Mouse (Mus musculus): ENCODE results near the gene Itpr1.

Gene Itpr1

DNA sequence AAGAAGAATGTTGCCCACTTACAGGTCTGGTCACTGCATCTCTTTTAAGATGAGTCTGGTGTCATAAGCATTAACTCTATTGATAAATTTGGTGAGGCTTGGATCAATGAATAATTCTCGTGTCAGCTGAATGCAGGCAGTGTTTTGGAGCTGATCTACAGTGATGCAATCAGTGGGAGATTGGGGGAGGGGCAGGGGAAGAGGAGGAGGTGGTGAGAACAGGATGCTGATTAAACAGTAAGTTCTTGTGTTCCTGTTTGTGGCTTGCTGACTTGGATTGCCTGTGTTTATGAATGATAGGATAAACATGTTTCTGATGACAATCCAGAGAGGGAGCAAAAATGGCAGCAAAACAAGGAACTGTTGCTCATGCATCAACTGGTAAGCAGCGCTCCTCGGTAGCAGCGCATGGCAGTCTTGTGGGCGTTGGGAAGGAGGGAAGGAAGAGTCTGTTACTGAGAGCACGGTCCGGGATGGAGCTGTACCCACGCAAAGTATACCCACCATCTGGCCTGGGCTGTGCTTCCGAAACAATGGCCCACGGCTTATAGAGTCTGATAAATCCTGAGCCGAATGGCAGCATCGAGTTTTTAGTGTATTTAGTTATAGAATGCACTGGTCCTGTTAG is 64.1 kb downstream of the Itpr1 start:
- no peak for DNase-seq (ENCODE audit: low read depth, low spot score)

DNA sequence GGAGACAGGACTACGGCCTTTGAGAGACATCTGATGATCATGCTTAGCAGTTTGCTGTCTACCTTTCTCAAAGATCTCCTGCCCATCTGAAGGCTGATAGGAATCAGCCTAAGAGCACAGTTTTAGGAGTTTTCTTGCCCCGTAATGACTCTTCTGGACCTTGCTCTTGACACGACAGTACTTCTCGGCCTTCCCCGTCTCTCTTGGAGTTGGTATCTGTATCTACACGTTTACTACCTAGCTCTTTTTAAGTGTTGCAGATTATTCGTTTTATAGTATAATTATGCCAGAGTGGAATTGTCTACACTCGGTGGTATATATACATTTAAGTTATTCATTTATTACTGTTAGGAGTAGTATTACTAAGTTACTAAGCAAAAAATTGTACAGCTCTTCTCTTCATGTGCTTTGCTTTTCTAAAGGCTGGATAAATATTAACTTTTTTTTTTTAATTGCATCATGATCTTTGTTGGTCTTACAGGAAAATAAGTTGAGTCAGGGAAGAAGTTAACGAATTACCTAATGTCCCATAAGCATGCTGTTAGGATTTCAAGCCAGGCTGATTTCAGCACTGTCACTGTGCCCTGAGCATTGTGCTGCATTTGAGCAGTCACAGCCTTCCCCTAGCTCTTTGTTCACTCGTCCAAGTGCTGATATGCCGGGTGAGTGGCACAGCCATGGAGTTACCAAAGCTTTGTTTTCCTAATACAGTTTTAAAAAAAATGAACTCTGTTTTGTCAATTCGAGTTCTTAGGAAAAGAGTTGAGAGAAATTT is 64.9 kb downstream of the Itpr1 start:
- no peak for DNase-seq (ENCODE audit: low read depth, low spot score)

DNA sequence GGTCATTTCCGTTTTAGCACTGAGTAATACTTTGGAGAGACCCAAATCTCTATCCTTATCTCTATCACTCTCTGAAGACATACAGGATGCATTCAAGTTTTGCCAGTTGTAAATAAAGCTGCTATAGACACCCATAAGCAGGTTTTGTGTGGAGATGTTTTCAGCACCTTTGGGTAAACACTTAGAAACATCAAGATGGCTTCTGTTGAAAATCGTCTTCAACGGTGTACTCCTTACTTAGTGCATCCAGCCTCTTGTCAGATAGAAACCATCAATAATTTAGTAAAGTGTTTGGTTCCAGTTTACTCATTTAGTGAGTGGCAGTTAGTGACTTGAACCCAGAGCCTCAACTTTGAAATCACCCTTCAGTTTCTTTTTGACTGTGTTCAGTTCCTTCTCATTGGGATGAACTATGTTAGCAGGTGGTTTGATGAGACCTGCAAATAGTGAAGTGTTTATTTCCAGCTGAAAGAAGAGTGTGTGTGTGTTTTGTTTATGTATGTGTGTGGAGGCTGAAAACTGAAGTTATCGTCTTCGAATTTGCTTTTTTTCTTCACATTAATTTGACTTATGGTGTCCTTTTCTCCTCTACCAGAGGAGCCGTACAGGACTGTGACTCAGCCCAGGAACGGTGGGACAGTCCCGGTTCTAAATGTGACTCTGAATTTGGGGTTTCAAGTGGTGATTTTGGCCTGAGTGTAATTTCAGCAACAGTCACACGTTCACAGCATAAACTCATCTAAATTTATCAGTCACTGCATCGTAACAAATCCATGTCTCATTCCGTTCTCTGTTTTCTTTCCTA is 66.1 kb downstream of the Itpr1 start:
- DNase-seq (ENCODE audit: low read depth, low spot score): no peak

DNA sequence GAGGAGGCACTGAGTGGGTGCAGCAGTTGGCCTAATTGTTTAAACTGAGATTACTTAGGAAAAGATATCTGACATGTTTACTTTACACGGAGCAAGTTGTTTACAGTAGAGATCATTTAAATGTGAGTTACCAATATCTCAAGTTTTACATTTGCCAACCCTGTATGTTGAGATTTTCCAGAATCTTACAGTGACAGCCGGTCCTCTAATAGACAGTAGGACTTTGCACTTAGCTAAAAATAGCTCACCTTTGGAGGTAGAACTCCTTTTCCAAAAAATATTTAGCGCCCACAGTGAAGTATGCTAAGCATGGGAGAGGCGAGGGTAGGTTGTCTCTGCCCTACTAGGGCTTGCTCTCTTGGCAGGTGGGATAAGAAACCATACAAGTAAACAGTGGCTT is 69.2 kb downstream of the Itpr1 start:
- no peak for DNase-seq (ENCODE audit: low read depth, low spot score)

DNA sequence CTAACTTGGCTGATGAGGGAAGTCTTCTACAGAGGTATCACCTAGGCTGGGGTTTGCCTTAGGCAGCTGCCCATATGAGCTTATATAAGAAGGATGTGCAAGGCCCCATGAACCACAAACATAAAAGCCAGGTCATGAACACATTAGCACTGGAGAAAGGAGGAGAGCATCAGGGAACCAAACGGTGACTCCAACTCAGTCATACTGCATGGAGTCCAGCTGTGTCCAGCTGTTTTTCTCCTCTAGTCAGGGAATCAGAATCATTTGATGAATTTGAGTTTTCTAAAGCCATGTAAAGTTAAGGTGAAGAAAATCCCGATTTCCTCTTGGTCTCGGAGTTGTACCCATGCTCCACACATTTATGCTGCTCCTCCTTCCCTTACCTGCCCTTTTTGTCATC is 69.7 kb downstream of the Itpr1 start:
- no peak for DNase-seq (ENCODE audit: low read depth, low spot score)

DNA sequence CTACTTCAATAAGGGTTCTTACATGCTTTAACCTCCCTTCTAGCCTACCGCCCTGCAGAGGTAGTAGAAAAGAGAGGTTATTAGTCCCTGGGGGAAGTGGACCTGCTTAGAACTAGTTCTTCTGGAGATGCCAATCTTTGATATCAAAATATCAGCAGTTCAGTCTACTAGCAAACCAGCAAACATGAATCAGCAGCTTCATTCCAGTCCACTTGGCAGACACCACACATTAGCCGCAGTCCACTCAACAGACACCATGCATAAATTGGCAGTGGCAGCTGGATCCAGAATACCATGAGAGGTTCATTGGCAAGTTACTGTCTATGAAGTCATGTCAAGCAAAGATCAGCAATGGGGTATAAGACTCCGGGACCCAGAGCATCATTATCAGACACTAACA is 71.8 kb downstream of the Itpr1 start:
- DNase-seq (ENCODE audit: low read depth, low spot score): no peak

DNA sequence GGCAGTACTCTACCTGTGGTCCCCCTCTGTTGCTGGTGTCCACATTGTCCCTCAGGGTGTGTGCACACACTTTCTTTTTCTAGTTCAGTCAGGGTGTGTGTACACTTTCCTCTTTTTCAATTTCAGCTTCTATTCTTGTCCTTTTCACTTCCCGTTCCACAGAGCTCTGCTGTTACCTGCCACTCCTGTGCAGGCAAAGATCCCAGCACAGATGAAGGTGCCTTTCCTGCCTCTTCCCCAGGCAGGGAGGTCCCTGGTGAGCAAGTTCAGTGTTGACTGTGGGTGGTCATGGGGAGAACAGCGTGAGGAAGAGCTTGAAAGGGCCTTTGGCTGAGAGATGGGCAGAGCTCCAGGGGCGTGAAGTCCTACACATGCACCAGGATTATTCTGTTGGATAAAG is 76.1 kb downstream of the Itpr1 start:
- no peak for DNase-seq (ENCODE audit: low read depth, low spot score)

DNA sequence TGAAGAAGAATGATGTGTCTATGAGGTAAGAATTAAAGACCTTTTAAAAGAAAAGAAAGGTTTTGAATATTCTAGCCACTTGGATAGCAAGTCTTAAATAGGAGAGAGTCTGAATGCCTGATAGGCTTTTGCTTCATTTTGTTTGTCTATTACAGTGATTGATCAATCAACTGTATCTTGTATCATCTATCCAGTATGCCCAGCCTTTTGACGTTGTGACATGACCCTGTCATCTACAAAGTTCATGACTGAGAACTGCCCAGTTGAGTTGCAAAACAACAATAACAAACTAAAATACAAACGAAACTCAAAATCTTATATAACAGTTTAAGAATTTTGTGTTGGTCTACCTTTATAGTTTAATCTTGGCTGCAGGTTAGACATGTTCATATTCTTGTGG is 78.1 kb downstream of the Itpr1 start:
- DNase-seq (ENCODE audit: low read depth, low spot score): no peak

DNA sequence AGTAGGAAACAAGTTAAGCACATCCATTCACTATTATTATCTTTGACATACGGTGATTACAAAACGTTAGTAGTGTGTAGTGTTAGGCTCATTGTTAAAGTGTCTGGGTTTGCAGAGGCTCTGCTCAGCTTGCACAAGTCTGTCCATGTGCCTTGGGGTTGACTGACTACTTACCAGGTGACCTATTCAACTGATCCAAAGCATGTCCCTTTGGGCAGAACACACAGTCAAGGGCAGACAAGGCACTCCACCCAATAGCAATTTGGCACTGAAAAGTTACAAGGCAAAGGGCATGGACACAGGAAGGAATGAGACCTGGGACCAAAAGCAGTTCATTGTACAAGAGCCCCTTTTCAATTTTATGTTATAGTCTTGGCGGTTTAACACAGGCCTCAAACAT is 78.7 kb downstream of the Itpr1 start:
- no peak for DNase-seq (ENCODE audit: low read depth, low spot score)

DNA sequence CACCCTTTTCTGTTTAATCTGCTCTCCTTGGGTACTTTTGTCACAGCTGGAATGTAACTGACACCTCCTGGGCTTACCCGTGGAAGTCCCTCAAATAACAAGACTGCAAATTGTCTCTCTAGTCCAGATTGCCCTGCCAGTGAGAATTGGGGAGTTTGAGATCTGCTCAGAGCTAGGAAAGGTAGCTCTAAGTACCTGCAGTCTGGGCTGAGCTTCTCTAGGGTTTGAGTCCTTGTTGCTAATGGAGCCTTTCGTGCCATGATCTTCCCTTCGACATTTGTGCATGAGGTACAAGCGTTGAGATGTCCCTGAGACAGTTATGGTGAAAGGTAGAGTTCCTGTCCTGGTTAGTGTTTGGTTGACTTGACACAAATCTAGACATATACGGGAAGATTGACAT is 89.0 kb downstream of the Itpr1 start:
- no peak for DNase-seq (ENCODE audit: low read depth, low spot score)

DNA sequence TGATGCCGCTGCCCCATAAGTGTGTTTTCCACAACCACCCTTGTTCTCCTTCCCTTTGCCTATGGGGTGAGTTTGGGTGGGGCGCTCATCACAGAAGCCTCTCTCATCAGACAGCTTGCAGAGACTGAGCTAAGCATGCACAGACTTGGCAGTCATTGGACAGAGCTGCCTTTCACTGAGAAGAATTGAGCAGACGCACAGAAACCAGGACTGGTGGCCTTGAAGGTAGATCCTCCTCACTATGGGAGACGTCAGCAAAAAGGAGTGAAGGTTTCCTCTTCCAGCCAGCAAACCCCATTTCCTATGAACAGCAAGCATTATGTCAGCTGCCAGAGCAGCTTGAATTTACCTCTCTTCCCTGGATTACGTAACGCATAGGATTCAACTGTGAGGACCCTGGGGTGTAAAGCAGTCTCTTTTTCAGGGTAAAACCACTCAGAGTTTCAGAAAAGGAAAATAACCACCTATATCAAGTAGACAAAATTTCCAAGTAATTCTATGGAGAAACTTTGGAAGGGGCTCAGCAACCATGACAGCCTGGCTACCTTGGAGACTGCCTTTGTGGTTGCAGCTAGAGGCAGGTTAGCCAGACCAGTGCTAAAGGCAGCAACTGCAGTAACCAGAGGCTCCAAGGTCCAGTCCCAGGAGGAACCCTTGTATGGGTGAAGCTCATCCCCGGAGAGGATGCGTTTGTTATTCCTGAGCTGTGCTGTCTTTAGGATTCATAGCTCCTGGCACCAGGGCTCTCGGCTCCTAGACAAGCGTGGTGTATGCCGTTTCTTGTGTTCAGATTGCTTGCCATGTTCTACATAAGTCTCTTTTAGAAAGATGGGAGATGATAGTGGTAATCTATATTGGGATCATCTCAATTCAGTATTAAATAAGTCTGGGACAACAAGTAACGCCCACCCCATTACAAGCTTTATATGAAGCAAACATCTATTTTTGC is 91.0 kb downstream of the Itpr1 start:
- DNase-seq (ENCODE audit: low read depth, low spot score): no peak

DNA sequence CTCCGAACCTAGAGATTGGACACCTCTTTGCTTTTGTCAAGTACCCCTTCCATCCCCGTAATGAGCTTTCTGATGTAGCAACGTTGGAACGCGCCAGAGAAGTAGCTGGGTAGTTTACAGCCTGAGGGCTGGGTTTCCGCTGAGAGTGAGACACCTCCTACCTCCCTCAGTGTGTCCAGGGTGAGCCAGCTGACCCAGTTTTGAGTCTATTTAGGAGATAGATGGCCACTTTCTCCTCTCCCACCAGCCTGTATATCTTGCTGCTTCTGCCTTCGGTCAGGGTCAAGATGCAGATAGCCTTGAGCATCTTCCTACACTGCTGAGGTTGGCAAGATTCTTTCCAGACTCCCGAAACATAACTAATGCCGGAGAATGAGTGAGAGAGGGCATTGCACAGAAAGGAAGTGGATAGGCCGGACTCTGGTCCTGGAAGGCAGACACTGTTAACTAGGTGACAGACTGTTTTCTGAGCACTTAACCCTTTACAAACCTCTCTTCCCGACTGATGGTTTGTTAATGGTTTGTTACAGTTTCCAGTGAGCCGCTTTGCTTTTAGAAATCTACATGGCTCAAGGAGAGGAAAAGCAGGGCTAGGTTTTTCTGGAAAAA is 92.4 kb downstream of the Itpr1 start:
- no peak for DNase-seq (ENCODE audit: low read depth, low spot score)

DNA sequence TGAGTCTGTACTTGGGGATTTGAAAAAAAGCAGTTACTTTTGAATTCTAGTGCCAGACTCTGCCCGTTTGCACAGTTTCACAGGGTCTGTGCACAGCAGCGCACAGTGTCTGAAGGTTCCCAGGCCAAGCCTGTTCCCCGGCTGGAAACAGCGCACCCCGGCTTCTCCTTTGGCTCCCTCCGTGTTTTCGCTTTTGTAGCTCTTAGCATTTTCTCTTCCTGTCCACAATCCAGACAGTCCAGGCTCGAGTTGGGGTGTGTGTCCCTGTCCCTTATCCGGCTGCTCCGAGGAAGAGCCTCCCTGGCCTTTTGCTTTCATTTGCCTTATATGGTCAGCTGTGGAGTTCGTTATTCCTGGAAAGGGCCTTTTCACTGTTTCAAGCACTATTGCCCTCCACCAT is 93.3 kb downstream of the Itpr1 start:
- no peak for DNase-seq (ENCODE audit: low read depth, low spot score)

DNA sequence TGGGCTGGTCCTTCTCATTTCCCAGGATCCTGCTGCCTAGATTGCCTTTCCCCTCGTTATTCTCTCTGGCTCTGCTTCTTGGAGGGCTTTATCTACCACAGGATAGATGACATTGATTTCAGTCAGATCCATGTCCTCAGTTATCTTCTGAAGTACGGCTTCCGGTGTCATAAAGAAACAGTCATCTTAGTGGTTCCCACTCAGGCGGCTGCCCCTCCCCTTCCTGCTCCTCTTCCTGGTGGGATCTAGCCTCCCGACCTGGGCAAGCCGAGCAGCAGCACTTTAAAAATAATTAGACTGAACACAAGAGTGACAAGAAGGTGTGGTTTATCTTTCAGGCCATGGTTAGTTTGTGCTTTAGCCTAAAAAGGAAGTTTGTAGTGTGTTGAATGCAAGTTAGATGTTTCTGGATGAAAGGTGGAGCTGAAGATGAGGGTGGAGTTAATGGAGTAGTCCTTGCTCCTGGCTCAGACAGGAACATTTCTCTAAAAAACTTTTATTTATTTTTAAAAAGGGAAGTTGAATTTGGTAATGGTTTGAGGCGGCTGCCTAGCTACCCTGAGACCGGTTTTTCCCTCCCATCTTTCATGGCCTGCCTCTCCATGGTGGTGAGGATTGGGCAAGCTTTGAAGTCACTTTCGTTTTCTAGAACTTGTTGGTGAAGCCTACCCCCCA is 94.2 kb downstream of the Itpr1 start:
- DNase-seq (ENCODE audit: low read depth, low spot score): no peak

DNA sequence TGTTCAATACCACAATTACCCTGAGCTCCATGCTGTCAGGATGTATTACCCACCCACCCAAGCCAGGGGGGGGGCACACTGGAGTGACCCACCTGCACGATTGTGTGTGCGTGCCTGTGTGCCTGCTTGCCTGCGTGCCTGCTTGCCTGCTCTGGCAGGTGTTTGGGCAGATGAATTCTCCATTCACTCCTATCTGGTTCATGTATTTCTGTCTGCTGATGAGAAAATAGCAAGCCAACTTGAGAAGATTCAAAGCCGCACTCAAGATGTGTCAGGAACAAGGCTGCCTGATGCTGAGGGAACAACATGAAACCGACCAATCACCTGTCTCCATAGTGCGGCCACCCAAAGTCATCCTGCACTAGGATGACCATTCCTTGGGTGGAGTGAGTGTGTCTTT is 94.9 kb downstream of the Itpr1 start:
- no peak for DNase-seq (ENCODE audit: low read depth, low spot score)

DNA sequence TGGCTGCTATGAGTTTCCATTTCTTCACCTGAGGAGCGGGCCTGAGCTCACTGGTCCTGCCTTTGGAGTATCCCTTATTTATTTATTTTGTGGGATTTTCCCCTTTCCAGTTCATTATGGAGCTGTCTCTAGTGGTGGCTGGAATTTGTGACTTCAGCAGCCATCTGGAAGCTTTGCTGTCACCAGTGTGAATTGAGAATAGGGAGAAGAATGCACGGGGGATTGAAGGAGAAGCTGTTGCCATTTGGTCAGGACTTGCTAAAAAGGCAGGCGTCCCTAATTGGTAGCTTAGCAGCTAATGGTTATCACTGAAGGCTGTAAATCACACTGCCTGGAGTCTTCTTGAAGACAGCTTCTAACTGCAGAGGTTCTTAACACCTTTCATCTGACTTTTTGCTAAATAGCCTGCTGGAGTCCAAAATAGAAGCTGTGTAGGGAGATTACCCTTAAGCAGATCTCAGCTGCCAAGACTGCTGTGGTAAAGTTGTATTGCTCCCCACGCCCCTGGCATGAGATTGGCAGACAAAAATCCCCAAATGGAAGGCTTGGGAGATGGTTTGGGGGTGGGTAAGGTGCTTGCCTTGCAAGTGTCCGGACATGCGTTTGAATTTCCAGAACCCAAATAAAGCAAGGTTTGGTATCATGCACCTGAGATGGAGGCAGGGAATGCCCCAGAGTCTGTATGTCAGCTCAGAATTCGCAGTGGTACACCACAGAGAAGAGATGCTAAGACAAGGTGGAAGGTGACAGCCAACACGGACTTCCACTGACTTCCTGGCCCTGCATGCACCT is 96.7 kb downstream of the Itpr1 start:
- no peak for DNase-seq (ENCODE audit: low read depth, low spot score)

DNA sequence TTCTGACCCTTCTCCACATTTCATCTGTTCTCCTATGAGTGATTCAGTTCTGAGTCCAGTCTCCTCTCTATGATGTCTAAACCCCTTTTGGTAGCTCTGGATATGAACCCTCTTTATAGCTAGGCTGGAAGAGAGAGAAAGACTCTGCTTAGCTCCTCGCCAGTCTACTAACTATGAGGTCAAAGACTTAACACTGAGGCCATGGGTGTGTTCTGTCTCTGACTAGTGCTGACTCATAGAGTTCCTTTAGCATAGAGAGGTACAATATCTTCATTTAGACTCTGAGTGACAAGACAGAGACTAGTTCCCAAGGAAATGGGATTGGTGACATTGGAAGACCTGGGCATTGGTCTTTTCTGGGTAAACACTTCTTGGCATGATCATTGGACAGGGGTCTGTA is 100.2 kb downstream of the Itpr1 start:
- no peak for DNase-seq (ENCODE audit: low read depth, low spot score)

DNA sequence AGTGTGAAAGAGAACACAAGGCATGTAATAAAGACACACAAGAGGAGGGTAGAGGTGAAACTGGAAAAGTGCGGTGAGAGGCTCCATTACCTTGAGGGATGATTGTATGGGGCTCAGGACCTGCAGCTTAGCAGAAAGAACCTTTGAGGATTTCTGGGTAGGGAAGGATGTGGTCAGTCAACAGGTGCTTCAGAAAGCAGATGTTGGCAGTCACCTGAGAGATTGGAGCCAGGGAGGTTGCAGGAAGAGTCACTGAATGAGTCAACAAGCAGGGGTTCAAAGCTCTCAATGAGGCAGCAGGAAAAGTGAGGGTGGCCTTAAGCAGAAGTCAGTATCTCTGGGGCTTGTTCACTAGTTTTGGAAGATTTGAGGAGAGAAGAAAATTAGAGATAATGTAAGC is 101.1 kb downstream of the Itpr1 start:
- no peak for DNase-seq (ENCODE audit: low read depth, low spot score)

DNA sequence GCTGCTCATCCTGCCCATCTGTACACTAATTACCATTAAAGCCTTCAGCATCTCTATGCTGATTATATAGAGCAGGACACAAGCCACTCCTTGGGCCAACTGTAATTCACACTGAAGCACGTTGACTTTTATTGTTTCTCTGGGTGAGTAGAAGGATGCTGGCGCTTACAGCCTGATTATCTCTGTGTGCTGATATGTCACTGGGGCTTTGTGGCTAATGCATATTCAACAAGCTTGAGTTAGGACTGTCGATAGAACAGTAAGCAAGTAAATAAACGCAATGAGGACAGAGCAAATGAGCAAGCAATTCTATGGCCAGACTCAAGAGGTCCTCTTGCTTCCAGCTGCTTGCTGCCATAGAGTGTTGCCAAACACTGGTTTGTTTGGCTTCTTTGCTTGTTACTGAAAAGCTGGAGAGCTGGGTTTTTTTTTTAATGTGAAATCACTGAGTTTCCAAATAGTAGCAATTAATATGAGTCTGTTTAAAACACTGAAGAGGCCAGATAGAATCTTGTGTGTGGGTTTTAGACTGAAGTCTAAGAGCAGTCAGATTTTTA is 103.5 kb downstream of the Itpr1 start:
- DNase-seq (ENCODE audit: low read depth, low spot score): no peak

DNA sequence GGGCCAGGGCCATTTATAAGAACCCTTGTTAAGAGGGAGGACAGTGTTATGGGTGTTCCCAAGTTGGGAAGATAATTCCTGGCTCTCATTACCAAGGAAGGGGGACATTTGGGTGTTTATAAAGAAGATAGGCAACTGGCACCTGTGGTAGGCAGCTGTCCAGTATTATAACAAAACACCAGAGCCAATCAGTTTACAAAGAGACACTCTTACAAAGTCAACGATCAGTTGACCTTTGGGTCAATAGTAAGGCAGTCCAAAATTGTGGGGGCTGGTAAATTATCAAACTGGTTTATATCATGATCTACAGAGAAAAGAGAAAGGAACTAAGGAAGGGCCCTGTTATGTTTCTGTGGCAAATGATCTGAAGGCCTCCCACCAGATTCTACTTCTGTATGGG is 104.1 kb downstream of the Itpr1 start:
- DNase-seq (ENCODE audit: low read depth, low spot score): no peak
